Mouse (Mus musculus) heart, embryonic 14.5 days (tissue): Measurements from ENCODE around the gene Ppib. TPM values are rescaled to one million over a fixed set of nuclear protein-coding genes. Genes with fewer than 3 reads are reported as not detected.

ENCODE experiments used
- ATAC-seq: fragments of 200-750 bp; cut with Nextera tagmentation; 2 replicates; pipeline ENCODE4 v1.8.0; 2017; ENCODE audit warnings: low read depth, moderate TSS enrichment; ENCODE audit not compliant: insufficient number of reproducible peaks, insufficient read depth, low FRiP score
- H3K27ac ChIP-seq, 2 experiments: fragments of 200-500 bp in 1 of 2; fragments of 300-500 bp in 1 of 2; sonication (generic) in 1 of 2; replicated peaks in 1 of 2; 2 replicates each; pipeline ENCODE4 v1.5.1; 2012 to 2014; ENCODE audit warnings: low read depth in 2 of 2, low read length in 2 of 2, control low read depth in 1 of 2, mild to moderate bottlenecking in 1 of 2, mixed read lengths in 1 of 2; ENCODE audit not compliant: control insufficient read depth in 1 of 2, insufficient read depth in 1 of 2
- H3K27me3 ChIP-seq: fragments of 300-500 bp; sonication (generic); 2 replicates; pipeline ENCODE4 v1.6.1; 2014; ENCODE audit warnings: mild to moderate bottlenecking, low read length, control low read depth; ENCODE audit not compliant: control insufficient read depth, insufficient read depth
- H3K36me3 ChIP-seq: fragments of 300-500 bp; sonication (generic); 2 replicates; pipeline ENCODE4 v1.6.1; 2014; ENCODE audit warnings: mild to moderate bottlenecking, control low read depth, low read length, mixed read lengths; ENCODE audit not compliant: control insufficient read depth, insufficient read depth
- H3K4me1 ChIP-seq, 2 experiments: fragments of 200-500 bp in 1 of 2; fragments of 300-500 bp in 1 of 2; sonication (generic) in 1 of 2; 2 replicates each; pipeline ENCODE4 v1.6.1; 2012 to 2014; ENCODE audit warnings: low read length in 2 of 2, control low read depth in 1 of 2, mixed read lengths in 1 of 2; ENCODE audit not compliant: control insufficient read depth in 2 of 2, insufficient read depth in 2 of 2
- H3K4me2 ChIP-seq: fragments of 300-500 bp; sonication (generic); 2 replicates; pipeline ENCODE4 v1.6.1; 2014; ENCODE audit warnings: mild to moderate bottlenecking, low read length
- H3K4me3 ChIP-seq, 2 experiments: fragments of 200-500 bp in 1 of 2; fragments of 300-500 bp in 1 of 2; sonication (generic) in 1 of 2; 2 replicates each; pipeline ENCODE4 v1.5.1; 2012 to 2014; ENCODE audit warnings: low read length in 2 of 2, mild to moderate bottlenecking in 2 of 2, control low read depth in 1 of 2, low read depth in 1 of 2, moderate library complexity in 1 of 2; ENCODE audit not compliant: control insufficient read depth in 1 of 2, insufficient read depth in 1 of 2
- H3K9ac ChIP-seq: fragments of 300-500 bp; sonication (generic); 2 replicates; pipeline ENCODE4 v1.6.1; 2014; ENCODE audit warnings: mild to moderate bottlenecking, low read length
- H3K9me3 ChIP-seq: fragments of 300-500 bp; sonication (generic); 2 replicates; pipeline ENCODE4 v1.6.1; 2016; ENCODE audit warnings: low read length, control low read depth; ENCODE audit not compliant: control insufficient read depth
- WGBS: fragments of 180-500 bp; shearing (Covaris S2); extraction: QIAGEN DNeasy Blood & Tissue Kit; methylation state at CpG from one replicate; pipeline ENCODE4 v1.1.7; 2014; 5-methylcytosine and 5-hydroxymethylcytosine counted together
- polyA plus RNA-seq: library from polyadenylated mRNA; unstranded; fragments of >200 nt; fragmentation: Nextera tagmentation; extraction: Ambion mirVana; gene quantifications from 2 replicates; pipeline ENCODE4 v1.2.1, GENCODE M21; 2014

Ppib gene
- polyA plus RNA-seq, 1 experiment from 2014 or later = 403 TPM

- H3K36me3 ChIP-seq = peaks cover 87% of the 10 kb centered on the region
- no peaks in the 10 kb centered on the region for H3K4me1 ChIP-seq
- no peaks in the 10 kb centered on the region for H3K9me3 ChIP-seq
- H3K27me3 ChIP-seq = no peaks in the 10 kb centered on the region
- H3K9ac ChIP-seq = no peak overlapping the region
- H3K4me2 ChIP-seq = no peak overlapping the region
- 91% methylated on average over 8 of the region's 8 CpGs for WGBS
- H3K27ac ChIP-seq = no peak overlapping the region
- no peak overlapping the region for H3K4me3 ChIP-seq
- ATAC-seq = no peak
These were observed 45.1 kb downstream of the Ppib start for GRCm38 (mm10) chr9:66105168-66105567.

- Histone ChIP-seq H3K27me3 (no peaks in the 10 kb centered on the region), H3K4me2 (no peak overlapping the region), H3K9me3 (no peaks in the 10 kb centered on the region), H3K4me3 (no peak overlapping the region), H3K4me1 (no peaks in the 10 kb centered on the region), H3K27ac (no peak overlapping the region), H3K9ac (no peak overlapping the region), H3K36me3 (peaks cover 45% of the 10 kb centered on the region)
- 97% methylated on average over 1 of the region's 1 CpGs for WGBS
- ATAC-seq = no peak
These were observed 49.6 kb downstream of the Ppib start for GRCm38 (mm10) chr9:66109574-66109973.

GRCm38 (mm10) chr9:66110126-66110525 is 50.1 kb downstream of the Ppib start:
- peaks cover 41% of the 10 kb centered on the region for H3K36me3 ChIP-seq
- 61% methylated on average over 8 of the region's 8 CpGs for WGBS

GRCm38 (mm10) chr9:66110611-66111379 is 50.8 kb downstream of the Ppib start:
- no peaks in the 10 kb centered on the region for H3K9me3 ChIP-seq
- ATAC-seq = no peak
- no peak overlapping the region for H3K4me2 ChIP-seq
- 83% methylated on average over 8 of the region's 8 CpGs for whole genome bisulfite sequencing
- H3K27me3 ChIP-seq = no peaks in the 10 kb centered on the region
- no peaks in the 10 kb centered on the region for H3K4me1 ChIP-seq
- no peak overlapping the region for H3K9ac ChIP-seq
- peaks cover 43% of the 10 kb centered on the region for H3K36me3 ChIP-seq
- no peak overlapping the region for H3K4me3 ChIP-seq
- no peak overlapping the region for H3K27ac ChIP-seq

More at GRCm38 (mm10) chr9:66110126-66110525, 50.1 kb downstream of the Ppib start:
- Histone ChIP-seq H3K4me1 (no peaks in the 10 kb centered on the region), H3K27me3 (no peaks in the 10 kb centered on the region), H3K4me3 (no peak overlapping the region), H3K9ac (no peak overlapping the region), H3K27ac (0 out of 4 replicates have a peak overlapping the region, but pooled peaks of 1 of the 2 experiments have one; percentile 19), H3K4me2 (no peak overlapping the region), H3K9me3 (no peaks in the 10 kb centered on the region)
- no peak for ATAC-seq

- H3K9me3 ChIP-seq = no peaks in the 10 kb centered on the region
- no peak overlapping the region for H3K4me3 ChIP-seq
- H3K36me3 ChIP-seq = peaks cover 13% of the 10 kb centered on the region
- no peaks in the 10 kb centered on the region for H3K4me1 ChIP-seq
- no peak overlapping the region for H3K9ac ChIP-seq
- no peak overlapping the region for H3K4me2 ChIP-seq
- no peak for ATAC-seq
- WGBS = 67% methylated on average over 3 of the region's 3 CpGs
- no peak overlapping the region for H3K27ac ChIP-seq
- no peaks in the 10 kb centered on the region for H3K27me3 ChIP-seq
These were observed 54.3 kb downstream of the Ppib start for GRCm38 (mm10) chr9:66114341-66114740.

Other genes starting within 250 kb of the Ppib start
- 6.1 and 6.6 TPM in 2 replicates for gene Zfp609, start 232.7 kb upstream of the Ppib start, polyA plus RNA-seq
- 86.3 and 86.8 TPM in 2 replicates for gene Pclaf, start 170.0 kb upstream of the Ppib start, polyA plus RNA-seq
- gene Trip4, start 151.4 kb upstream of the Ppib start, polyA plus RNA-seq = 25.5 and 25.6 TPM in 2 replicates
- 14.8 and 14.9 TPM in 2 replicates for gene Csnk1g1, start 151.3 kb upstream of the Ppib start, polyA plus RNA-seq
- 1.2 and 1.6 TPM in 2 replicates for gene Snx22, start 9.5 kb downstream of the Ppib start, polyA plus RNA-seq
- 63.8 and 65.1 TPM in 2 replicates for gene Snx1, start 66.4 kb downstream of the Ppib start, polyA plus RNA-seq
- gene Ciao2a, start 66.4 kb downstream of the Ppib start, polyA plus RNA-seq = 163 and 172 TPM in 2 replicates
- gene Dapk2, start 98.0 kb downstream of the Ppib start, polyA plus RNA-seq = 4.8 and 5.7 TPM in 2 replicates